Mouse (Mus musculus) stomach, postnatal 0 days (tissue): ENCODE measurements around the gene H2-Eb1. TPM values are rescaled to one million over a fixed set of nuclear protein-coding genes. Genes with fewer than 3 reads are reported as not detected.

ENCODE experiments used
- ATAC-seq: fragments of 200-750 bp; cut with Nextera tagmentation; 2 replicates; pipeline ENCODE4 v1.8.0; 2017; ENCODE audit not compliant: low FRiP score, low TSS enrichment
- DNase-seq: peaks from one replicate; pipeline ENCODE4 v3.0.0-alpha.2; 2016; ENCODE audit warnings: low spot score
- H3K27ac ChIP-seq: fragments of 300-500 bp; sonication (generic); replicated peaks from 2 replicates; pipeline ENCODE4 v1.5.1; 2014; ENCODE audit warnings: mild to moderate bottlenecking, control low read depth
- H3K27me3 ChIP-seq: fragments of 300-500 bp; sonication (generic); 2 replicates; pipeline ENCODE4 v1.6.1; 2014; ENCODE audit warnings: low read length; ENCODE audit not compliant: control insufficient read depth, insufficient read depth
- H3K36me3 ChIP-seq: fragments of 300-500 bp; sonication (generic); 2 replicates; pipeline ENCODE4 v1.6.1; 2014; ENCODE audit warnings: low read length, mixed read lengths; ENCODE audit not compliant: control insufficient read depth, insufficient read depth
- H3K4me1 ChIP-seq: fragments of 300-500 bp; sonication (generic); replicated peaks from 2 replicates; pipeline ENCODE4 v1.6.1; 2014; ENCODE audit warnings: antibody characterized with exemption; ENCODE audit not compliant: control insufficient read depth, insufficient read depth
- H3K4me2 ChIP-seq: fragments of 300-500 bp; sonication (generic); replicated peaks from 2 replicates; pipeline ENCODE4 v1.6.1; 2014; ENCODE audit warnings: low read depth, mild to moderate bottlenecking, control low read depth, moderate library complexity
- H3K4me3 ChIP-seq: fragments of 300-500 bp; sonication (generic); 2 replicates; pipeline ENCODE4 v1.5.1; 2014; ENCODE audit warnings: low read depth, low read length, control low read depth
- H3K9ac ChIP-seq: fragments of 300-500 bp; sonication (generic); 2 replicates; pipeline ENCODE4 v1.6.1; 2014; ENCODE audit warnings: mild to moderate bottlenecking, low read length, control low read depth, mixed read lengths
- H3K9me3 ChIP-seq: fragments of 300-500 bp; sonication (generic); 2 replicates; pipeline ENCODE4 v1.6.1; 2016; ENCODE audit warnings: low read length; ENCODE audit not compliant: control insufficient read depth
- CTCF ChIP-seq: IDR thresholded peaks from 2 replicates; pipeline ENCODE4 v1.5.1; 2016; ENCODE audit warnings: antibody characterized with exemption, low read depth, mild to moderate bottlenecking, moderate library complexity
- EP300 ChIP-seq: optimal IDR thresholded peaks from 2 replicates; pipeline ENCODE3; 2016; ENCODE audit warnings: antibody characterized with exemption
- WGBS: fragments of 180-500 bp; shearing (Covaris S2); extraction: QIAGEN DNeasy Blood & Tissue Kit; methylation state at CpG from one replicate; pipeline ENCODE4 v1.1.7; 2014; 5-methylcytosine and 5-hydroxymethylcytosine counted together
- polyA plus RNA-seq: library from polyadenylated mRNA; unstranded; fragments of >200 nt; fragmentation: Nextera tagmentation; extraction: Ambion mirVana; gene quantifications from 2 replicates; pipeline ENCODE4 v1.2.1, GENCODE M21; 2015

H2-Eb1 gene
- polyA plus RNA-seq, 1 experiment from 2014 or later, result 6.7 TPM

DNA sequence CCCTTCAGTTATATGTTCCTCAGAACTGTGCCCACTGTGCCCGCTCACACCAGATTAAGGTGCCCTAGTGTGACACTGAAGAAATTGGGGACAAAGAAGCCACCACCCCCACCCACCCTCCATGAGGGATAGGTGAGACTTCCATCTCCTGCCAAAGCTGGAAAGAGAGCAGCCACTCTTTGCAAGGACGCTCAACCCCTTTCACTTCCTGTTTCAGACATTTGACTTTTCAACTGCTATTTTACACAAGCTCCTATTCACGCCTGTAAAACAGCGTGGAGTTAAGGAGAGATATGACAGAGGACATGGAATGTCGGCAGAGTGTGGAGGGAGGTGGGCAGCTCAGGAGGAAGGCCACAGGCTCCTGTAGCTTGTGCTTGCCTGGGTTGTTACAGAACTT, 19.2 kb upstream of the H2-Eb1 start:
- ATAC-seq, result no peak

DNA sequence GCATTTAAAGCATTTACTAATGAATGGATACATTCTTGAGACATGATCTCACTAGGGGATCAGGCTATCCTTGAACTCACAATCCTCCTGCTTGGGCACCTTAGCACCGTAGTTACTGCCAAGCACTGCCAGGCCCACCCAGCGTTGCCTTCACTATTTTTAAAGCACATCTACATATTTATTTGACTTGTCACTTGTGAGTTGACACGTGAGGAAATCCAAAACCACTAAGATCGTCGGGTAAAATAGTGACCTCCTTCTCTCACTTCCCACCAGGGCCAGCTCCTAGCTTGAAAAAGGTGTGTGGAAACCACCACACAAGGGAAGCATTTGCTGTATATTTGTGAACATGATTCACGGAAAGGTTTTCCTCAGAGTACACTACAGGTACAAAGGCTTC, 18.7 kb upstream of the H2-Eb1 start:
- H3K27ac ChIP-seq, result no peak overlapping the region
- no peak overlapping the region for H3K4me3 ChIP-seq
- H3K36me3 ChIP-seq, result no peaks in the 10 kb centered on the region
- H3K4me2 ChIP-seq, result no peak overlapping the region
- 55% methylated on average over 6 of the region's 6 CpGs for WGBS
- H3K4me1 ChIP-seq, result no peaks in the 10 kb centered on the region
- no peaks in the 10 kb centered on the region for H3K27me3 ChIP-seq
- no peak overlapping the region for H3K9ac ChIP-seq
- no peak for ATAC-seq
- H3K9me3 ChIP-seq, result no peaks in the 10 kb centered on the region
- DNase-seq, result no peak
- TF ChIP-seq EP300, result no peak
- TF ChIP-seq CTCF, result no peak

More for the DNA sequence above, 19.2 kb upstream of the H2-Eb1 start:
- no peaks in the 10 kb centered on the region for H3K9me3 ChIP-seq
- H3K4me2 ChIP-seq, result no peak overlapping the region
- no peak for TF ChIP-seq CTCF
- no peaks in the 10 kb centered on the region for H3K4me1 ChIP-seq
- H3K36me3 ChIP-seq, result no peaks in the 10 kb centered on the region
- WGBS, result 67% methylated on average over 5 of the region's 5 CpGs
- no peak overlapping the region for H3K27ac ChIP-seq
- no peak overlapping the region for H3K9ac ChIP-seq
- H3K4me3 ChIP-seq, result no peak overlapping the region
- no peaks in the 10 kb centered on the region for H3K27me3 ChIP-seq
- DNase-seq, result no peak

DNA sequence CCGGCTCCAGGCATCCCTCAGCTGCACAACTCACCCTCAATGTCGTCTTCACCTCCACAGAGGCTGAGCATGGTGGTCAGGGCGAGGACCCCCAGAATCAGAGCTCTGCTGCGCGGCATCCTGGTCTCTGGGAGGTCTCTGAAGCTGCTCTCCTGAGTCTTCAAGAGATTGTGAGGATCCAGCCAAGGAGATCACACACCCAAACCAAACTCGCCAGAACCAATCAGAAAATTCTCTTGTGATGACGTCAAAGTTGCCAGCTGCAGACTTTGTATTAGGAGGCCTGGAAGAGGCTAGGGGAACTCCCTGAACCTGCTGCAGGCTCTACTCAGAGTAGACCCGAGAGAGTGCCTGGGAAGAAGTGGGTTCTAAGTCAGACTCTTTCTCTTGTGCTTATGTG, 18.0 kb upstream of the H2-Eb1 start, which contains the start of gene H2-Aa:
H2-Aa (minus strand) TSS at position 176 of the 400 bp plus-strand sequence.
- peak; percentile 82 for ATAC-seq
- Histone ChIP-seq H3K36me3 (no peaks in the 10 kb centered on the region), H3K27me3 (no peaks in the 10 kb centered on the region), H3K9me3 (no peaks in the 10 kb centered on the region), H3K4me2 (no peak within 1 kb of the TSS), H3K4me3 (no peak within 1 kb of the TSS), H3K27ac (no peak within 1 kb of the TSS), H3K4me1 (no peaks in the 10 kb centered on the region), H3K9ac (no peak within 1 kb of the TSS)
- WGBS, result 14% methylated on average over 8 of the region's 8 CpGs
- DNase-seq, result peak; percentile 71
- TF ChIP-seq EP300, result no peak
- TF ChIP-seq CTCF, result no peak

DNA sequence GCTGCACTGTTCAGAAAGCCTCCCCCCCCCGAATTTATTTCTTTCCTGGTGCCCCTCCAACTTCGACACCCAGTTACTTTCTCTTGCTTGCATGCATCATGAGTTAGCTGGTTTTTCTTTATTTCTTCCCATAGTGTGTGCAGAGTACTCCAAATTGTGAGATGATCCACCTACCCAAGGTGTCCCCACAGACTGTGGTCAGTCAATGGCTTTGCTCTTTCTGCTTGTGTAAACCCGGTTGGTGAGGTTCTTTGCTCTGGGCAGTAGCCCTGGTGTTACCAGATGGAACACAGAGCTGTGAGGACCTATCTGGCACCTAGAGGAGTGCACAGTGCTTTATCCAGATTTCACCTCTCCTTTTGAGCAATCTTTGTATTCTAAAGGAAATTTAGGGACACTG, 17.5 kb upstream of the H2-Eb1 start:
- H3K4me3 ChIP-seq, result no peak overlapping the region
- no peak for ATAC-seq
- H3K4me1 ChIP-seq, result no peaks in the 10 kb centered on the region
- no peak for DNase-seq
- TF ChIP-seq CTCF, result no peak
- no peak for TF ChIP-seq EP300
- no peaks in the 10 kb centered on the region for H3K9me3 ChIP-seq
- no peaks in the 10 kb centered on the region for H3K36me3 ChIP-seq
- H3K9ac ChIP-seq, result no peak overlapping the region
- no peak overlapping the region for H3K4me2 ChIP-seq
- H3K27me3 ChIP-seq, result no peaks in the 10 kb centered on the region
- no peak overlapping the region for H3K27ac ChIP-seq
- 65% methylated on average over 3 of the region's 3 CpGs for WGBS

DNA sequence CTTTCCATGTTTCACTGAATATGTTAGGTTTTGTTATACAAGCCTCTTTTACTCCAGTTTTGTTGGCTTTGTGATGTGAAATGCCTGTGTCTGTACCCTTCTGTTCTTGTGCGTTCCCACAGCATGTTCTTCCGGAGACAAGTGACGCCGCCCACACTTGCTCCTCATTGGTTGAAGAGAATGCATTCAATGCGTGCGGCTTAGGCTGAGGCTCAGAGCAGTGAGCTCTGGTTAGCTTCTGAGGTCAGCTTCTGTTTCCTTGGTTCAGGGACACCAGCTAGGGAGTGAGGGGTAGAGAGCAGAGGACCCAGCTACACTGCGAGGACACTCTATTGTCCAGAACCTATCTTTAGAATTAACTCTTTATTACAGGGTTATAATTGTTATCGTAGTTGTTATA, 14.1 kb upstream of the H2-Eb1 start:
- no peaks in the 10 kb centered on the region for H3K9me3 ChIP-seq
- DNase-seq (peak; percentile 91), ATAC-seq (peak; percentile 90)
- no peak for TF ChIP-seq EP300
- TF ChIP-seq CTCF, result no peak
- WGBS, result 15% methylated on average over 8 of the region's 8 CpGs
- no peak overlapping the region for H3K4me2 ChIP-seq
- no peak overlapping the region for H3K27ac ChIP-seq
- no peaks in the 10 kb centered on the region for H3K4me1 ChIP-seq
- H3K4me3 ChIP-seq, result no peak overlapping the region
- H3K9ac ChIP-seq, result no peak overlapping the region
- no peaks in the 10 kb centered on the region for H3K27me3 ChIP-seq
- H3K36me3 ChIP-seq, result no peaks in the 10 kb centered on the region

DNA sequence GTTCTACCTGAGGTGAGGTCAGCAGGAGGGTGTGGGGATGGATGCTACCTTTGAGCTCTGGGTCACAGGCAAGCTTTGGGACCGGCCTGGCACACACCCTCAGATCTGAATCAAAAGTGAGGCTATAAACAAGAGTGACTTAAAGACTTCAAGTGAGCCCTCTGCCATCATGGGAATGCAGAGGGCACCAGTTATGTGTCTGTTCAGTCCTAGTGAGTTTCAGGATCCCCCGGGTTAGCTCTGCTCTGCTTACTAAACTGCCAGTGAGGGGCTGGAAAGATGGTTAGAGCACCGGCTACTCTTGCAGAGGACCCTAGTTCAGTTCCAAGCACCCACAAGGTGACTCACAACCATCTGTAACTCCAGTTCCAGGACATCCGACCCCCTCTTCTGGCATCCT, 13.1 kb upstream of the H2-Eb1 start:
- no peak for DNase-seq
- TF ChIP-seq EP300 (no peak), CTCF (no peak)
- WGBS, result 77% methylated on average over 4 of the region's 4 CpGs

More for the DNA sequence above, 13.1 kb upstream of the H2-Eb1 start:
- Histone ChIP-seq H3K9me3 (no peaks in the 10 kb centered on the region), H3K4me3 (no peak overlapping the region), H3K36me3 (no peaks in the 10 kb centered on the region), H3K4me1 (no peaks in the 10 kb centered on the region), H3K4me2 (no peak overlapping the region), H3K27me3 (no peaks in the 10 kb centered on the region), H3K9ac (no peak overlapping the region), H3K27ac (no peak overlapping the region)
- ATAC-seq, result no peak
